Mouse (Mus musculus) midbrain, embryonic 16.5 days (tissue): ENCODE data around the gene Pgrmc1. TPM values are rescaled to one million over a fixed set of nuclear protein-coding genes. Genes with fewer than 3 reads are reported as not detected.

Source experiments
- ATAC-seq: fragments of 200-750 bp; cut with Nextera tagmentation; 2 replicates; pipeline ENCODE4 v1.8.0; 2017; ENCODE audit warnings: moderate TSS enrichment
- H3K27ac ChIP-seq: fragments of 300-500 bp; sonication (generic); 2 replicates; pipeline ENCODE4 v1.5.1; 2014; ENCODE audit warnings: mild to moderate bottlenecking, low read length, mixed read lengths
- H3K27me3 ChIP-seq: fragments of 300-500 bp; sonication (generic); 2 replicates; pipeline ENCODE4 v1.6.1; 2014; ENCODE audit warnings: low read depth, low read length, mixed read lengths; ENCODE audit not compliant: control insufficient read depth, insufficient read depth
- H3K36me3 ChIP-seq: fragments of 300-500 bp; sonication (generic); 2 replicates; pipeline ENCODE4 v1.6.1; 2014; ENCODE audit warnings: mild to moderate bottlenecking, low read length, moderate library complexity, mixed read lengths; ENCODE audit not compliant: control insufficient read depth, insufficient read depth
- H3K4me1 ChIP-seq: fragments of 300-500 bp; sonication (generic); 2 replicates; pipeline ENCODE4 v1.6.1; 2014; ENCODE audit warnings: mild to moderate bottlenecking, low read length, mixed read lengths; ENCODE audit not compliant: control insufficient read depth, insufficient read depth
- H3K4me2 ChIP-seq: fragments of 300-500 bp; sonication (generic); 2 replicates; pipeline ENCODE4 v1.6.1; 2014; ENCODE audit warnings: mild to moderate bottlenecking, low read length, mixed read lengths
- H3K4me3 ChIP-seq: fragments of 300-500 bp; sonication (generic); 2 replicates; pipeline ENCODE4 v1.5.1; 2014; ENCODE audit warnings: low read depth, mild to moderate bottlenecking, low read length, moderate library complexity, mixed read lengths
- H3K9ac ChIP-seq: fragments of 300-500 bp; sonication (generic); 2 replicates; pipeline ENCODE4 v1.6.1; 2014; ENCODE audit warnings: low read depth, low read length, mixed read lengths
- H3K9me3 ChIP-seq: fragments of 300-500 bp; sonication (generic); replicated peaks from 2 replicates; pipeline ENCODE4 v1.6.1; 2014; ENCODE audit warnings: mild to moderate bottlenecking, low read length, mixed read lengths; ENCODE audit not compliant: control insufficient read depth, poor library complexity, severe bottlenecking
- WGBS: fragments of 180-500 bp; shearing (Covaris S2); extraction: QIAGEN DNeasy Blood & Tissue Kit; methylation state at CpG from one replicate; pipeline ENCODE4 v1.1.7; 2014; 5-methylcytosine and 5-hydroxymethylcytosine counted together
- polyA plus RNA-seq: library from polyadenylated mRNA; unstranded; fragments of >200 nt; fragmentation: Nextera tagmentation; extraction: Ambion mirVana; gene quantifications from 2 replicates; pipeline ENCODE4 v1.2.1, GENCODE M21; 2015

Gene Pgrmc1
- polyA plus RNA-seq, 1 experiment from 2014 or later, result 738 TPM

- ATAC-seq, result no peak
- Histone ChIP-seq H3K9ac (no peak overlapping the region), H3K4me1 (peaks cover 5% of the 10 kb centered on the region; the same call in 1 of the 2 replicates), H3K27ac (no peak overlapping the region), H3K27me3 (no peaks in the 10 kb centered on the region), H3K4me3 (no peak overlapping the region), H3K36me3 (no peaks in the 10 kb centered on the region), H3K4me2 (no peak overlapping the region), H3K9me3 (no peaks in the 10 kb centered on the region)
- WGBS, result 84% methylated on average over 6 of the region's 6 CpGs
Measured at GRCm38 (mm10) chrX:36640046-36640445, 42.0 kb downstream of the Pgrmc1 start.

GRCm38 (mm10) chrX:36644657-36645551, 46.9 kb downstream of the Pgrmc1 start, which contains the start of gene Akap17b:
TSS of gene Akap17b (minus strand) at chrX:36645395.
- Histone ChIP-seq H3K27ac (peak within 1 kb of the TSS; percentile 83), H3K9ac (peak within 1 kb of the TSS; percentile 76), H3K4me1 (peaks cover 5% of the 10 kb centered on the region; the same call in 1 of the 2 replicates), H3K4me3 (peak within 1 kb of the TSS; percentile 61), H3K9me3 (no peaks in the 10 kb centered on the region), H3K27me3 (no peaks in the 10 kb centered on the region), H3K36me3 (no peaks in the 10 kb centered on the region), H3K4me2 (peak within 1 kb of the TSS; percentile 58)
- peak; percentile 97 for ATAC-seq
- 23% methylated on average over 31 of the region's 60 CpGs for WGBS

Other genes starting within 250 kb of the Pgrmc1 start
- gene Gm6268, start 196.9 kb upstream of the Pgrmc1 start, polyA plus RNA-seq, result not detected in 2 replicates
- gene Gm14569, start 106.4 kb upstream of the Pgrmc1 start, polyA plus RNA-seq, result not detected in 2 replicates
- gene Akap17b, start 47.2 kb downstream of the Pgrmc1 start, polyA plus RNA-seq, result 6.1 and 6.2 TPM in 2 replicates
- gene Slc25a43, start 145.5 kb downstream of the Pgrmc1 start, polyA plus RNA-seq, result 0.93 and 0.94 TPM in 2 replicates
- gene Slc25a5, start 197.4 kb downstream of the Pgrmc1 start, polyA plus RNA-seq, result 408 and 436 TPM in 2 replicates